Mouse (Mus musculus): ENCODE data around the gene Zdhhc6. TPM values are rescaled to one million over a fixed set of nuclear protein-coding genes. Genes with fewer than 3 reads are reported as not detected.

The Zdhhc6 gene
- total RNA-seq, 4 experiments from 2014 or later = 23.4 to 26.2 (median 24.8) TPM

DNA sequence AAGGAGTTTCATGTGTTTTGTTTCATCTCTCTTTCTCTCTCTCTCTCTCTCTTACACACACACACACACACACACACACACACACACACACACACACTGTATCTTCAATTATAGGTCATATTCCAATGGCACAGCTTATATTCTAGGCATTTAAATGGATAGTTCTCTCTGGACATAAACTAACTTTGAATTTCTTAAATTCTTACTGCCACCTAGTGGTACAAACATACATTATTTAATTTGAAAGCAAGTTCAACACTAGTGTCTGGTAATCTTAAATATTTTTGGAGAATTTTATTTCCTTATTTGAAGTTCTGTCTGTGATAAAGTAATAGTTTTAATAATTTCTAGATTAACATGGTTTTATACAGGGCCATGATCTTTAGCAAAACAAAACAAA lies 10.8 kb downstream of the Zdhhc6 start:
- no peak for DNase-seq (ENCODE audit: low spot score in 2 of 2)

DNA sequence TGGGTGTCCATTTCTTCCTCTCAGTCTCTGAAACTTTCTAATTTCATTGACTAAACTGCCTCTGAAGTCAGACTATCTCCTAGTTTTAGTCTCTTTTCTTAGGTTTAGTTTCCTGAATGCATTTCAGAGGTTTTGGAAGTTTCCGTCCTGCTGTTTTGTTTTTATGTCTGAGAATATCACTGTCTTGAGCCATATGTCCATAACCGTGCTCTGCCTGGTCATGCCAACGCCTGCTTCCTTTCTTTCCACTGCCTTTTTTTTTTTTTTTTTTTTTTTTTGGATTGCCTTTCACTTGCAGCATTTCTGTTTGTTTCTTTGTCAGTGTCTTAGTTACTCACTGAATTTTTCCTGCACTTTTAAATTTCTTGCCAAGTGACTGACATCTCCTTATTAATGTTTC lies 15.3 kb downstream of the Zdhhc6 start:
- DNase-seq (ENCODE audit: low spot score in 2 of 2) = no peak

DNA sequence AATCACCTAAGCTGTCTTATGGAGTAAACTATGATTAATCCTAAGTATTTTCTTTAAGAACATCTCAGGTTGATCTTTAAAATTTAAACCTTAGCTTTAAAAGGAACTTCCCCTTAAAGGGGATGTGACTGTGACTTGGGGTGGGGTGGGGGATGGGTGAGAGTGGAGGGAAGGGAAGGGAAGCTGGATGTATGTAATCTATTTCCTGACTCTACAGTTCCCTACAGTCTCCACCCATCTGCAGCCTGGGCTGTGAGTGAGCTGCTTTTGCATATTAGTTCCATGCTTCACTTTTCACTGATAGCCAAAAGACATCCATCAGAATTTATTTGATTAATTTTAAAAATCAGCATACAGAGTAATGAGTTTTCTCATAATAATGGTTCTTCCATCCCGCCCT lies 16.5 kb downstream of the Zdhhc6 start:
- DNase-seq (ENCODE audit: low spot score in 2 of 2) = no peak

GRCm38 (mm10) chr19:55297961-55298360 lies 17.9 kb downstream of the Zdhhc6 start:
- no peak for DNase-seq (ENCODE audit: low spot score in 2 of 2)

- no peak for DNase-seq (ENCODE audit: low spot score in 2 of 2)
These were observed 18.3 kb downstream of the Zdhhc6 start for GRCm38 (mm10) chr19:55297489-55297888.

GRCm38 (mm10) chr19:55296301-55296700 lies 19.5 kb downstream of the Zdhhc6 start:
- no peak for DNase-seq (ENCODE audit: low spot score in 2 of 2)

- no peak for DNase-seq (ENCODE audit: low spot score in 2 of 2)
These were observed 20.3 kb downstream of the Zdhhc6 start for GRCm38 (mm10) chr19:55295556-55295955.

DNA sequence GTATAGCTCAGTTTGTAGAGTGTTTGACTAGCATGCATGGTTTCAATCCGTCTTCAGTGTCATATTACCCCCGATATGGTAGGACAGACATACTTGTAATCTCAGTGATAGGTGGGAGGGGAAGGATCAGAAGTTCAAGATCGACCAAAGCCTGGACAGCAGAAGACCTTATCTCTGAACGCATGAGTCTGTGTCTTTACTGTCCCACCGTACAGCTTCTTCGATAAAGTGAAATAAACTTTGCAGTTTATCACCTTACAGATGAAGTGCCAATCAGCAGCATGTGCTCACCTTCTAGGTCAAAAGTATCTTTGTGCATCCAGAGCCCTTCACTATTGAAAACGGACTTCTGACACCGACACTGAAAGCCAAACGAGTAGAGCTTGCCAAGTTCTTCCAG lies 20.8 kb downstream of the Zdhhc6 start:
- no peak for DNase-seq (ENCODE audit: low spot score in 2 of 2)

- DNase-seq (ENCODE audit: low spot score in 2 of 2) = no peak
These were observed 22.7 kb downstream of the Zdhhc6 start for GRCm38 (mm10) chr19:55293175-55293574.

DNA sequence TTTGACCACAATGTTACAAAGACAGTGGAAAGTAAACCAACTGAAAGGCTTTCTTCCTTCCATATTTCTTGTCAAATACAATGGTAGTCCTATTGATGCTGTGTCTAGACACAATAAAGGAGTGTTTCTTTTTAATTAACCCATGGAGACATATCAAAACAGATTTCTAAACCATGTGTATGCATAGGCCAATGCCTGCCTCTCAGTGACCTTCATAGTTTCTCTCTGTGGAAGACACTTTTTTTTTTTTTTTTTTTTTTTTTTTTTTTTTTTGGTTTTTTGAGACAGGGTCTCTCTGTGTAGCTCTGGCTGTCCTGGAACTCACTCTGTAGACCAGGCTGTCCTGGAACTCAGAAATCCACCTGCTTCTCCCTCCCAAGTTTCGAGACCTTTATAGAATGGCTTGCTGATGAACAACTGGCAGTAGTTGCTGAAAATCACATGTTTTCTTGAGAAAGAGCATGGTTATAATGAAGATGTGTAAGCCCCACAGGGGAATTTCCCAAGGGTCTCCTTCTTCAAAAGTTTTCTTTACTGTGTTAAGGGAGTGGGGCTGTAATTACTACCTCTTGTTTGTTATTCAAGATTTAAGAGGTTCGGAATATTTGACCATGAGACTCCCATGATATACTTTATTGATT lies 23.5 kb downstream of the Zdhhc6 start:
- DNase-seq (ENCODE audit: low spot score in 2 of 2) = no peak

DNA sequence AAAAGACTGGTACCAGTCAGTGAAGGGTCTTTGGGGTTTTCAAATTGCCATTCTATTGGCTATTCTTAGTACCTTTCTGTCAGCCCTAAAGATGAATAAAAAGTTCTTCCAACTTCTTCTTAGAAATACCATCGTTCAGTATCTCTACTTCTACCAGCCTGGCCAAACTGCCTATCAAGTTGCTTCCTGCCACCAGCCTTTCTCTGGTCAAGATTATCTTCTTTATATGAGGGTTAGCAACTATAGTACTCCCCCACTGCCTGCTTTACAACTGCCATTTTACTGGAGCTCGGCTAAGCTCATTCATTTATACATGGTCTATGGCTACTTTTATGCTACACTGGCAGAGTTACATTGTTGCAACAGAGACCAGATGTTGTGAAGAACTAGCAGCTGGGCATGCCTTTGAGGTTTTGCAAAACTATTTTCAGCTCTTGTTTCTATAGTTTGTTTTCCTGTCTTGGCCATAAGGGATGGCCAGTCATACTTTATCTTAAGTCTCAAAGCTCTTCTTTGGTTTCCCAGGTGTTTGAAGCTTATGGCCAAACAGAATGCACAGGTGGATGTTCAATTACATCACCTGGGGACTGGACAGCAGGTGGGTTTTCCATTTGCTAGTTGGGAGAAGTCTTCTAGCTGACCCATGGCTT lies 25.1 kb downstream of the Zdhhc6 start:
- DNase-seq (ENCODE audit: low spot score in 2 of 2) = no peak

GRCm38 (mm10) chr19:55288974-55289373 lies 26.9 kb downstream of the Zdhhc6 start:
- DNase-seq (ENCODE audit: low spot score in 2 of 2) = no peak

GRCm38 (mm10) chr19:55286034-55286433 lies 29.8 kb downstream of the Zdhhc6 start:
- DNase-seq (ENCODE audit: low spot score in 2 of 2) = no peak

DNA sequence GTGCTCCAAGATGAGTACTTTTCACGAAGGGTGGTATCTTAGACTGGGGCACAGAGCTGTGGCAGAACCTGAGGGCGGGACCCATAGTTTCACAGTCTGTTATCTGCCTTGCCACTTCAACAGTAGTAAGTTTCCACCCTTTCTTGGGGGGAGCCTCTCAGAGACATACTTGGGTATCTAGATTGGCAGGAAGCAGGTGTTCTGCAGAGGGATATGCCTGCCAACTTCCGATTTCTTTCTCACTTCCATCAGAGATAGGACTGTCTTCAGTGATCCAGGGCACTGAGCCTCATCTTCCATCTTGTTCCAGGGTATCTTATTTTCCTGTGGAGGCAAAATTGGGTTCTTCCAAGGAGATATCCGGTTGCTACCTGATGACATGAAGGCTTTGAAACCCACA lies 31.7 kb downstream of the Zdhhc6 start:
- no peak for DNase-seq (ENCODE audit: low spot score in 2 of 2)

DNA sequence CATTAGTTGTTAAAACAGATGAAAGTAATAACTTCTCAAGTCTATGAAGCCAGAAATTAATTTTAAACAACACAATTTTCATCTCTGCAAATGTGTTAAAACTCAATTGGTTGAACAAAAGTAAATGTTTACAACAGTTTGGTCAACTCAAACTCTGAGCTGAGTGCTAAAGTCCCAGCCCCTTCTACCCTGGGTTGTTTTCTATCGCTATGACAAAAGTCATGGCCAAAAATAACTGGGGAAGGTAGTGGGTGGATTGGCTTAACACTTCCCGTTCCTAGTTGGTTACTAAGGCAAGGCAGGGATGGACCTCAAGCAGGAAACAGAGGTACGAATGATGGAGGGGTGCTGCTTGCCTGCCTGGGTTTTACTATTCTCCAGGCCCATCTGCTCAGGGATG lies 39.1 kb downstream of the Zdhhc6 start:
- no peak for DNase-seq (ENCODE audit: low spot score in 2 of 2)

DNA sequence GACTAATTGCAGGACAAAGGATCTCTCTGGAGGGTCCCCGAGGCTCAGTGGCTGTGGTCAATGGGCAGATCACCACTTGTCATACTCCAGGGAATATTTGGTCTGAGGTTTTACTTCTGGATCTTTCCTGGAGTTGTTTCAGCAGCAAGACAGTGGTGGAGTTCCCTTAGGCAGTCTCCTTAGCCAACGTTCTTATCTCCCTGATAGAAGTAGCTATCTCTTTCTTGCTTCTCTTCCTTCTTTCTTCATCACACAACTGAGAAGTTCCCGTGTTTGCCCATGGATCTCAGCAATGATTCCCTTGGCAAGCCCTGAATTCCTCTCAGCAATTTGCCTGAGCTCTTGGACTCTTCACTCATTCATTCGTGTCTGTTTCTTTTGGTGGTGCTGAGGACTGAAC lies 39.7 kb downstream of the Zdhhc6 start:
- DNase-seq (ENCODE audit: low spot score in 2 of 2) = no peak

DNA sequence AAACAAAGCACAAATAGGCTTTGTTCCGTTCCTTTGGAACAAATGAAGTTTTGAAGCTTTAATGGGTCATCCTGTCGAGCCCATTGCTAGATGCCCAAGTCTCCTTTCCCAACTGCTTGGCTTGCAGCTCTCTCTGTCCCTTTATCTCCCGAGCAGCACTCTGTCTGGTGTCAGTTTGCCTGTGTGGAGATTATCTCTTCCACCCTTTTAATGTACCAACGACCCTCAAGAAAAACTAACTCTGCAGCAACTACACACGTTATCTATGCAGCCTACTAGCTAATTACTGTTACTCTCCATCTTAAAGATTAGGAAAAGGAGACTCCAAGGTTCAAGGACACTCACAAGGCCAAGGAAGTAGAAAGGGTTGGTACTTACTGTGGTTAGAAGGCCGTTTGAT lies 42.5 kb downstream of the Zdhhc6 start:
- DNase-seq (ENCODE audit: low spot score in 2 of 2) = no peak

DNA sequence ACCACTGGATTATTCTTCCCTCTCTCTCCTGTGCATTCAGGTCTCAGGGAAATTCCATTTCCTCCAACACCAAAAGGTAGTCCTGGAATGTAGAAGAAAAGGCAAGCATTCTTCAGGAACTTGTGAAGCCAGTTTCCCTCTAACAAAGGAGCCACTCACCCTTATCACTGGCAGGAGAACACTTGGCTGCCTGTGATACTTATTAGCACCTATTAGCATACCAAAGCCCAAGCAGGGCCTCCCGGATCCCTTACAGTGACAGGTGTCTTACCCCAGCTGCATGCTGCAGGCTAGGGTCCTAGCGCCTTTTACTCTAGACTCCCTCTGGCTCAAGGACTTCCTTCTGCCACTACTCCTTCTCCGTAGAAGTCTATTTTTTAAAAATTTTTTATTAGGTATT lies 44.4 kb downstream of the Zdhhc6 start:
- DNase-seq (ENCODE audit: low spot score in 2 of 2) = no peak

DNA sequence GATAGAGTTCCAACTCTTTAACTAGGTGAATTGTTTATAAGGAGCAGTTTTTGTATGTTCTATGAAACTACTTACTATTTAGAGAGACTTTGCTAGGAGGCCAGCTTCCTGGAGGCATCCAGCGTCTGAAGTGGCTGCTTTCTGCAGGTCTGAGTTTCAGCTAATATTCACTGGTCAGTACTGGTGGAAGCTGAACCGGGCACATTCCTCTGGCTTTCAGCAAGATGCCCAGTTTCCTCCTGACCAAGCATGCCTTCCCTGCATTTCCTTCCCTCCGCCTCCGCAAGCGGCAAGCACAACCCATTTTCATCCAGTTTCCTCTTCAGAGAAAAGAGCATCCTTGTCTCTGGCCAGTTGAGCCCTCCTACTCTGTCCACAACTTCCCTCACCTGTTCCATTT lies 46.8 kb downstream of the Zdhhc6 start:
- no peak for DNase-seq (ENCODE audit: low spot score in 2 of 2)

DNA sequence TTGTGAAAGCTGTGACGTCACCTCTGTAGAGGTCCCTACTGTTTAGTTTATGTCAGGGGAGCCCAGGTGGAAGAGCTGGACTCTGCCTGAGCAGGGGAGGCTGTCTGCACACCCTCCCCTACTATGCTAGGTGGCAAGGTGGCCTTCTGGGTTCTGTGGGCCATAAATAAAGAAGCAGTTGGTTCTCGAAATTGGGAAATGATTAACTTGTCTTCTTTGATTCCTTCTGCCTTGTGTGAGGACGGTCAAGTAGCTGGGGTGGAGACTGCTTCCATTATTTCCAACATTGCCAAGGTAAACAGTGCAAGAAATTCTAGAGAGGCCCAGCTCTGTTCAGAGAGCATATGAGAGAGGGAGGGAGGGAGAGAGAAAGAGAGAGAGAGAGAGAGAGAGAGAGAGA lies 47.7 kb downstream of the Zdhhc6 start:
- DNase-seq (ENCODE audit: low spot score in 2 of 2) = no peak

DNA sequence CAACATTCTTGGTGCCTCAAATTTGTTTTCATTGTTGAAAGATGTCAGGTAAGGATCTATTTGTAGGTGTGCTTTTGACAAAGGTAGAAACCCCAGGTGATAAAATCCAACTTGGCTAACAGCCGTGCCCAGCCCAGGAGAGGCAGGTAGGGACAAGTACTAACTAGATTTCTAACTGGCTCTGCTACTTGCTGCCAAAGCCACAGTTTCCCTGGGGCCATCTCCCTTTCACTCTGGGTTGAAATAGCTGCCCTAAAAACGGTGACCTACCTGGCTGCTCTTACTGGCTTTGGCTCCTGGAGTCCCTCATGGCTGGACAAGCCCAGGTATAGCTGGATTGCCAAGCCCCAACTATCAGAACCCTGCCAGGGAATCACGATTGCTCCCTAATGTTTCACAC lies 49.0 kb downstream of the Zdhhc6 start:
- DNase-seq (ENCODE audit: low spot score in 2 of 2) = no peak

DNA sequence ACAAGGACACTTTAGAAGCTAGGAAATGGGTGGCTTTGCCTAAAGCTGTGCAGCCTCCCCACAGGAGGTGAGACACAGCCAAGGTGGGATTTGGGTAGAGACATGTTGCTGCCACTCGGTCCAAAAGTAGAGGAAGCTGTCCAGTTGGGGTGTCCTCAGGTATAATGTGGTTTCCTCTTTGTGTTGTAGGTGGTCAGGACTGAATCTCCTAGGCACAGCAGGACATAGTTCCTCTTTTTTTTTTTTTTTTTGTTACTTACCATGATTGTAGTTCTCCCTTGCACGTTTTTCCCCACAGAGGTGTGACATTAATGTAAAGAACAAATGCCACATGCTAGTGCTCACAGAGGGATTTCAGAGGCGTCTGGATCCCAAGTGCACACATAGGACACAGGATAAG lies 50.6 kb downstream of the Zdhhc6 start:
- no peak for DNase-seq (ENCODE audit: low spot score in 2 of 2)

GRCm38 (mm10) chr19:55260389-55261184 lies 55.2 kb downstream of the Zdhhc6 start:
- no peak for DNase-seq (ENCODE audit: low spot score in 2 of 2)

All from left cerebral cortex, adult 8-10 months (tissue).